Mouse (Mus musculus) MEL (cell line): ENCODE measurements around the gene Abca3. TPM values are rescaled to one million over a fixed set of nuclear protein-coding genes. Genes with fewer than 3 reads are reported as not detected.

Experiments
- DNase-seq: peaks from one replicate; pipeline ENCODE4 v3.0.0; 2011; ENCODE audit warnings: low read depth, low spot score
- H3K27ac ChIP-seq: 2 replicates; pipeline ENCODE4 v1.5.1; 2012; ENCODE audit warnings: low read depth, mild to moderate bottlenecking, control low read depth, low read length, moderate library complexity; ENCODE audit not compliant: control insufficient read depth
- H3K27me3 ChIP-seq, 2 experiments: fragments of 150-350 bp in 1 of 2; sonication (generic) in 1 of 2; 2 replicates each; pipeline ENCODE4 v1.6.1; 2012; ENCODE audit warnings: low read length in 2 of 2, mild to moderate bottlenecking in 2 of 2, improper control_type of control experiment in 1 of 2, moderate library complexity in 1 of 2; ENCODE audit not compliant: insufficient read depth in 2 of 2, control insufficient read depth in 1 of 2
- H3K36me3 ChIP-seq, 2 experiments: 2 replicates each; pipeline ENCODE4 v1.6.1; 2012 to 2014; ENCODE audit warnings: low read length in 2 of 2, improper control_type of control experiment in 1 of 2, inconsistent platforms in 1 of 2, mild to moderate bottlenecking in 1 of 2; ENCODE audit not compliant: insufficient read depth in 2 of 2, control insufficient read depth in 1 of 2
- H3K4me1 ChIP-seq, 2 experiments: fragments of 150-350 bp in 1 of 2; sonication (generic) in 1 of 2; 2 replicates each; pipeline ENCODE4 v1.6.1; 2012; ENCODE audit warnings: low read length in 2 of 2, improper control_type of control experiment in 1 of 2, mild to moderate bottlenecking in 1 of 2; ENCODE audit not compliant: insufficient read depth in 2 of 2, control insufficient read depth in 1 of 2
- H3K4me3 ChIP-seq, 2 experiments: fragments of 150-350 bp in 1 of 2; sonication (generic) in 1 of 2; 2 replicates each; pipeline ENCODE4 v1.5.1; 2012; ENCODE audit warnings: low read depth in 2 of 2, low read length in 2 of 2, mild to moderate bottlenecking in 2 of 2, moderate library complexity in 2 of 2, control low read depth in 1 of 2, improper control_type of control experiment in 1 of 2; ENCODE audit not compliant: control insufficient read depth in 1 of 2, insufficient read depth in 1 of 2
- H3K79me2 ChIP-seq: 2 replicates; pipeline ENCODE4 v1.6.1; 2012; ENCODE audit warnings: mild to moderate bottlenecking, low read length, moderate library complexity; ENCODE audit not compliant: control insufficient read depth, poor library complexity, insufficient read depth
- H3K9ac ChIP-seq: 2 replicates; pipeline ENCODE4 v1.6.1; 2012; ENCODE audit warnings: low read depth, mild to moderate bottlenecking, control low read depth, low read length, moderate library complexity; ENCODE audit not compliant: control insufficient read depth, poor library complexity, severe bottlenecking
- H3K9me3 ChIP-seq: fragments of 150-350 bp; sonication (generic); replicated peaks from 2 replicates; pipeline ENCODE4 v1.6.1; 2012; ENCODE audit warnings: mild to moderate bottlenecking, low read length, improper control_type of control experiment, moderate library complexity; ENCODE audit not compliant: insufficient read depth
- CHD2 ChIP-seq: IDR thresholded peaks from 2 replicates; pipeline ENCODE4 v1.6.1; 2011; ENCODE audit warnings: low read length, improper control_type of control experiment
- CTCF ChIP-seq, 3 experiments: IDR thresholded peaks in 2 of 3; conservative IDR thresholded peaks in 1 of 3; 2 replicates each; pipeline ENCODE4 v1.5.1; 2011 to 2012; ENCODE audit warnings: low read length in 3 of 3, low read depth in 2 of 3, mild to moderate bottlenecking in 2 of 3, improper control_type of control experiment in 1 of 3, inconsistent platforms in 1 of 3, mixed read lengths in 1 of 3, moderate library complexity in 1 of 3; ENCODE audit not compliant: control insufficient read depth in 1 of 3, insufficient read depth in 1 of 3, poor library complexity in 1 of 3, severe bottlenecking in 1 of 3
- ELF1 ChIP-seq: IDR thresholded peaks from 2 replicates; pipeline ENCODE4 v1.6.1; 2014; ENCODE audit warnings: low read depth, mild to moderate bottlenecking, inconsistent platforms, low read length, improper control_type of control experiment, moderate library complexity
- GABPA ChIP-seq: IDR thresholded peaks from 2 replicates; pipeline ENCODE4 v1.6.1; 2012; ENCODE audit warnings: low read depth, mild to moderate bottlenecking, inconsistent platforms, low read length, improper control_type of control experiment, moderate library complexity
- HCFC1 ChIP-seq: IDR thresholded peaks from 2 replicates; pipeline ENCODE4 v1.6.1; 2012; ENCODE audit warnings: low read depth, mild to moderate bottlenecking, inconsistent platforms, low read length, improper control_type of control experiment, moderate library complexity
- JUND ChIP-seq: IDR thresholded peaks from 2 replicates; pipeline ENCODE4 v1.6.1; 2011; ENCODE audit warnings: low read depth, mild to moderate bottlenecking, improper control_type of control experiment, low read length
- MAX ChIP-seq: IDR thresholded peaks from 2 replicates; pipeline ENCODE4 v1.6.1; 2011; ENCODE audit warnings: low read length, improper control_type of control experiment
- MYB ChIP-seq: IDR thresholded peaks from 2 replicates; pipeline ENCODE4 v1.6.1; 2011; ENCODE audit warnings: mild to moderate bottlenecking, low read depth, low read length, improper control_type of control experiment
- NELFE ChIP-seq: IDR thresholded peaks from 2 replicates; pipeline ENCODE4 v1.6.1; 2011; ENCODE audit warnings: low read depth, low read length, improper control_type of control experiment
- POLR2AphosphoS2 ChIP-seq: IDR thresholded peaks from 2 replicates; pipeline ENCODE4 v1.6.1; 2011; ENCODE audit warnings: low read length, improper control_type of control experiment
- POLR2AphosphoS5 ChIP-seq: IDR thresholded peaks from 2 replicates; pipeline ENCODE4 v1.6.1; 2012; ENCODE audit warnings: low read depth, borderline replicate concordance, mild to moderate bottlenecking, inconsistent platforms, low read length, moderate library complexity, mixed read lengths
- RAD21 ChIP-seq: IDR thresholded peaks from 2 replicates; pipeline ENCODE4 v1.6.1; 2011; ENCODE audit warnings: mild to moderate bottlenecking, low read depth, low read length, improper control_type of control experiment
- RCOR1 ChIP-seq: IDR thresholded peaks from 2 replicates; pipeline ENCODE4 v1.6.1; 2012; ENCODE audit warnings: low read depth, mild to moderate bottlenecking, inconsistent platforms, low read length, improper control_type of control experiment
- SMC3 ChIP-seq: IDR thresholded peaks from 2 replicates; pipeline ENCODE4 v1.6.1; 2011; ENCODE audit warnings: low read depth, low read length, improper control_type of control experiment
- USF2 ChIP-seq, 2 experiments: IDR thresholded peaks; 2 replicates each; pipeline ENCODE4 v1.6.1; 2011 to 2012; ENCODE audit warnings: improper control_type of control experiment in 2 of 2, low read length in 2 of 2, borderline replicate concordance in 1 of 2, inconsistent platforms in 1 of 2, low read depth in 1 of 2, mild to moderate bottlenecking in 1 of 2; ENCODE audit not compliant: insufficient read depth in 1 of 2
- ZC3H11A ChIP-seq: IDR thresholded peaks from 2 replicates; pipeline ENCODE4 v1.6.1; 2012; ENCODE audit warnings: low read depth, mild to moderate bottlenecking, inconsistent platforms, low read length, improper control_type of control experiment
- ZKSCAN1 ChIP-seq: IDR thresholded peaks from 2 replicates; pipeline ENCODE4 v1.6.1; 2012; ENCODE audit warnings: low read depth, mild to moderate bottlenecking, inconsistent platforms, low read length, improper control_type of control experiment, moderate library complexity
- ZNF384 ChIP-seq: IDR thresholded peaks from 2 replicates; pipeline ENCODE4 v1.6.1; 2012; ENCODE audit warnings: low read depth, mild to moderate bottlenecking, inconsistent platforms, low read length, improper control_type of control experiment
- polyA plus RNA-seq, 2 experiments: library from polyadenylated mRNA; stranded (reverse) in 1 of 2; unstranded in 1 of 2; fragments of >175 nt in 1 of 2; fragments of >200 nt in 1 of 2; gene quantifications; 2 replicates each; pipeline versions ENCODE4 v1.2.1 to v1.2.4; 2012; ENCODE audit warnings: low replicate concordance in 2 of 2, low read depth in 1 of 2; ENCODE audit not compliant: insufficient read length in 2 of 2, insufficient read depth in 1 of 2, missing spikeins in 1 of 2
- total RNA-seq: library from RNA; depleted of rRNA; stranded (reverse); fragments of 300-350 nt; gene quantifications from 2 replicates; pipeline ENCODE4 v1.2.3, GENCODE M21; 2012

The Abca3 gene
- total and polyA plus RNA-seq, 3 experiments, result 32.4 to 37.1 (median 36.6) TPM

DNA sequence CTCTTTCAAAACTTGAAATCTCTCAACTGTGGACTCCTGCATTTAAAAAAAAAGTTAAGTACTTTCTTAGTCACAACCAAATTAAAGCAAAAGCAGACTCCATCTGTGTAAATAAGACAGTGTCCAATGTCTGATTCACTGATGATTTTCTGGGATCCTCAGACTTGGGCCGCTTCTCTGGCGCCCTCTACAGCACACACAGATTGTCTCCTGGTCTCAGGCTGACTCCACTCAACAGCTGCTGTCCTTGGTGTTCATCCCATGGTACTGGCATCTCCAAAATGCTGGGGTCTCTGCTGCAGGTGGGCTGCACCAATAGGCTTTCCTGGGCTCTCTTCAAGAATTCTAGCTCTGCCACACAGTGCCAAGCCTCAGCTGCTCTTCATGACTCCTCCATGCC, 38.1 kb downstream of the Abca3 start:
- DNase-seq, result peak; percentile 51
- H3K4me1 ChIP-seq, result no peaks in the 10 kb centered on the region
- H3K79me2 ChIP-seq, result no peaks in the 10 kb centered on the region
- H3K36me3 ChIP-seq, result peaks cover 0 to 12% of the 10 kb centered on the region in 2 experiments; a peak in 2 of 4 replicates
- no peaks in the 10 kb centered on the region for H3K27me3 ChIP-seq
- no peaks in the 10 kb centered on the region for H3K9me3 ChIP-seq
- H3K27ac ChIP-seq, result no peak overlapping the region
- peak; percentile 47 for TF ChIP-seq RAD21
- no peak for TF ChIP-seq GABPA
- peak; percentile 6; the same call in 1 of the 2 replicates for TF ChIP-seq ZC3H11A
- TF ChIP-seq SMC3, result peak; percentile 49
- TF ChIP-seq CTCF (IDR thresholded peaks at IDR 0.05 in 2 of 3, conservative IDR thresholded peaks at IDR 0.05 in 1 of 3; ENCODE audit: control insufficient read depth in 1 of 3, insufficient read depth in 1 of 3, low read depth in 2 of 3, low read length in 3 of 3, poor library complexity in 1 of 3, severe bottlenecking in 1 of 3), result peak; percentile 59 to 72 (median 67); a peak in 5 of 6 replicates
- no peak overlapping the region for H3K4me3 ChIP-seq
- H3K9ac ChIP-seq, result no peak overlapping the region

DNA sequence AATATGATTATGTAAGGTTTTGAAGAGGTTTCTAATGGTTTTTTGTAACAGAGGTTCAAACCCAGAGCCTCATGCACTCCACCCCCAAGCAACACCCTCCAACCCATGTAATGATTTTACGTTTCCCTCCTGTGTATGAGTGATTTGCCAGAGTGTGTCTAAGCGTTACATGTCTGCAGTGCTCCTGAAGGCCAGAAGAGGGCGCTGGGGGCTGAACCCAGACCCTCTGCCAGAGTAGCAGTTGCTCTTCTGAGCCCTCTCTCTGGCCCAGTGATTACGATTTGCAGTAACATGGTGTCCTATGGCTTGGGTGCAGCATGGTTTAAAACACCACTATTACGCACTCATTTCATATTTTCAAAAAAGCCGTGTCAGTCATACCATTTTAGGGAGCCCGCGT, 39.4 kb downstream of the Abca3 start:
- Histone ChIP-seq H3K9ac (no peak overlapping the region), H3K27me3 (no peaks in the 10 kb centered on the region), H3K4me3 (no peak overlapping the region), H3K36me3 (peaks cover 0 to 5% of the 10 kb centered on the region in 2 experiments; a peak in 2 of 4 replicates), H3K4me1 (no peaks in the 10 kb centered on the region), H3K27ac (no peak overlapping the region), H3K79me2 (no peaks in the 10 kb centered on the region), H3K9me3 (no peaks in the 10 kb centered on the region)
- TF ChIP-seq JUND, result no peak
- no peak for TF ChIP-seq USF2 (IDR thresholded peaks at IDR 0.05; ENCODE audit: borderline replicate concordance in 1 of 2, insufficient read depth in 1 of 2, low read depth in 1 of 2, low read length in 2 of 2)
- peak; percentile 39 to 72 (median 57) for TF ChIP-seq CTCF (IDR thresholded peaks at IDR 0.05 in 2 of 3, conservative IDR thresholded peaks at IDR 0.05 in 1 of 3; ENCODE audit: control insufficient read depth in 1 of 3, insufficient read depth in 1 of 3, low read depth in 2 of 3, low read length in 3 of 3, poor library complexity in 1 of 3, severe bottlenecking in 1 of 3)
- peak; percentile 13 for TF ChIP-seq RAD21
- TF ChIP-seq SMC3, result peak; percentile 32; the same call in 1 of the 2 replicates
- TF ChIP-seq GABPA, result no peak
- no peak for TF ChIP-seq ELF1
- DNase-seq, result peak; percentile 35

DNA sequence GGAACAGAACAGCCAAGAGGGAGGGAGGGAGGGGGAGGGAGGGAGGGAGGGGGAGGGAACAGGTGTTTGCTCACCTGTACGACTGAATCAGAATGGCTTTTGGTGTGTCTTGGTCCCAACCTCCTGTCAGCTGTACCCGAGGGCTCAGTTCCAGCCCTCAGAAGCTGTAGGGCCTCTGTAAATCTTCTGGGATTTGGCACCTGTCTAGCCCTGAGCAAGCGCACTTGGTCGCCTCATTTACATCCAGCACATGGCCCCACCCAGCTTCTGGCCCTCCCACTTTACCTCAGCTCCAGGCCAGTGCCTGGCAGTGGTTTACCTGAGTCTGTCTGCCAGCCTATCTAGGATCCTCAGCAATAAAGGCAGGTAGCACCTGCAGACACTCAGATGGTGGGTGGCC, 41.8 kb downstream of the Abca3 start:
- TF ChIP-seq ZC3H11A, result no peak
- TF ChIP-seq NELFE, result no peak
- TF ChIP-seq ZKSCAN1, result no peak
- no peak for TF ChIP-seq HCFC1
- TF ChIP-seq POLR2AphosphoS5, result no peak
- no peak for TF ChIP-seq POLR2AphosphoS2
- no peak for TF ChIP-seq GABPA
- TF ChIP-seq MAX, result no peak
- TF ChIP-seq ZNF384, result no peak
- no peak for TF ChIP-seq RCOR1
- TF ChIP-seq CTCF (IDR thresholded peaks at IDR 0.05 in 2 of 3, conservative IDR thresholded peaks at IDR 0.05 in 1 of 3; ENCODE audit: control insufficient read depth in 1 of 3, insufficient read depth in 1 of 3, low read depth in 2 of 3, low read length in 3 of 3, poor library complexity in 1 of 3, severe bottlenecking in 1 of 3), result no peak
- TF ChIP-seq CHD2, result no peak
- no peak for TF ChIP-seq MYB
- TF ChIP-seq JUND, result no peak
- TF ChIP-seq, all 39 proteins: peak for 0
- Histone ChIP-seq H3K4me3 (no peak overlapping the region), H3K79me2 (no peaks in the 10 kb centered on the region), H3K9ac (no peak overlapping the region), H3K27ac (no peak overlapping the region), H3K36me3 (peaks cover 0 to 9% of the 10 kb centered on the region in 2 experiments; a peak in 2 of 4 replicates), H3K9me3 (no peaks in the 10 kb centered on the region), H3K27me3 (no peaks in the 10 kb centered on the region), H3K4me1 (no peaks in the 10 kb centered on the region)
- no peak for DNase-seq
